Mouse (Mus musculus): Measurements from ENCODE around the gene Ccdc180.

GRCm38 (mm10) chr4:45846263-45846662, 43.8 kb upstream of the Ccdc180 start:
- no peak for TF ChIP-seq CTCF (IDR thresholded peaks at IDR 0.05; ENCODE audit: control insufficient read depth, insufficient read depth, insufficient replicate concordance, low read depth, low read length)
- no peak for TF ChIP-seq POLR2A (IDR thresholded peaks at IDR 0.05; ENCODE audit: control insufficient read depth, low read depth, low read length)
